Mouse (Mus musculus) lung, adult 2 months (tissue): ENCODE results near the gene Calb2.

ENCODE experiments used
- CTCF ChIP-seq: fragments of 200-500 bp; IDR thresholded peaks from 2 replicates; pipeline ENCODE4 v1.5.1; 2011; ENCODE audit warnings: mild to moderate bottlenecking, low read length, control low read depth; ENCODE audit not compliant: insufficient read depth
- POLR2A ChIP-seq: fragments of 200-500 bp; IDR thresholded peaks from 2 replicates; pipeline ENCODE4 v1.6.1; 2011; ENCODE audit warnings: low read depth, mild to moderate bottlenecking, control low read depth, low read length, borderline replicate concordance; ENCODE audit errors: extremely low read depth

DNA sequence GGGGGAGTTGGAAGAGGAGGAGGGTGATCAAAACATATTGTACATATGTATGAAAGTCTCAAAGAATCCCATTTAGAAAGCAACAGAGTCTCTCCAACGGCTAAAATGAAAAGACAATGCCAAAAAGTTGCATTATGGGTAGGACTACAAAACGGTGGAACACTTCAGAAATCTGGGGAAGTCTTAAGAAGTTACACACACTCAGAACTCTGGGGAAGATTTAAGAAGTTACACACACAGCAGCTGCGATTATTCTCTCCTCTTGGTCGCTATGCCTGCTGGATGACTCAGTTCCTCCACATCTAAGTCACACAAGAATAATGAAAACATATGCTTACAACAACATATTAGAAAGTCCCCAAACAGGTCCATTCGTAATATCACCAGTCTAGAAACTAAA lies 48.2 kb upstream of the Calb2 start:
- no peak for TF ChIP-seq CTCF
- no peak for TF ChIP-seq POLR2A
